Mouse (Mus musculus): Measurements from ENCODE around the gene Stx4a. TPM values are rescaled to one million over a fixed set of nuclear protein-coding genes. Genes with fewer than 3 reads are reported as not detected.
A peak's percentile ranks its signal among the peaks of the same experiment; 100 is the strongest.
"Not testable (repeated sequence)": the region's sequence is repeated elsewhere in the genome, so short reads cannot be mapped to it uniquely, and the experiment has no call there.

The Stx4a gene
- polyA plus RNA-seq, 3 experiments from 2014 or later = 38.1 to 69.3 (median 57.4) TPM

DNA sequence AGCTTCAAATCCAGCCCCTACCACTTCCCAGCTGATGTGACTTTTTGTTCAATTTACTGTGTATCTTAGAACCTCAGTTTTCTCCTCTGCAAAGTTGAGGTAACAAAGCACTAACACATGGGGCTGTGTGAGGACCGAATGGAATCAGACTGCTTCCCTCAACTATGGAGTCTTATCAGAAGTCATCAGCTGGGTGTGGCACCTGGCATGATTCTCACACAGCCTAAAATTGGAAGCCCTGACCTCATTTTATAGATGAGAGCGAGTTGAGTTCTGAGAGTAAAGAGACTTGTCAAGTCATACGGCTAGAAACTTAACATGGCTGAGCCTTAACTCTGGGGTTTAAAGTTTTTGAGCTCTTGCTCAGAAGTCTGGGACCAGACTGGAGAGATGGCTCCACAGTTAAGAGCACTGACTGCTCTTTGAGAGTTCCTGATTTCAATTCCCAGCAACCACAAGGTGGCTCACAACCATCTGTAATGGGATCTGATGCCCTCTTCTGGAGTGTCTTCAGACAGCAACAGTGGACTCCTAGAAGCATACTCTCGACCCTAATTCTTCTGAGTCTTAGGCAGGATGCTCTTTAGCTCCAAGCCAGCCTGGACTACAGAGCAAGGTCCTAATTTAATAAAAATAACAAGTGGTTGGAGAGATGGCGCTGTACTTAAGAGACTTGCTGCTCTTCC is 46.2 kb downstream of the Stx4a start:
- ATAC-seq = no peak

DNA sequence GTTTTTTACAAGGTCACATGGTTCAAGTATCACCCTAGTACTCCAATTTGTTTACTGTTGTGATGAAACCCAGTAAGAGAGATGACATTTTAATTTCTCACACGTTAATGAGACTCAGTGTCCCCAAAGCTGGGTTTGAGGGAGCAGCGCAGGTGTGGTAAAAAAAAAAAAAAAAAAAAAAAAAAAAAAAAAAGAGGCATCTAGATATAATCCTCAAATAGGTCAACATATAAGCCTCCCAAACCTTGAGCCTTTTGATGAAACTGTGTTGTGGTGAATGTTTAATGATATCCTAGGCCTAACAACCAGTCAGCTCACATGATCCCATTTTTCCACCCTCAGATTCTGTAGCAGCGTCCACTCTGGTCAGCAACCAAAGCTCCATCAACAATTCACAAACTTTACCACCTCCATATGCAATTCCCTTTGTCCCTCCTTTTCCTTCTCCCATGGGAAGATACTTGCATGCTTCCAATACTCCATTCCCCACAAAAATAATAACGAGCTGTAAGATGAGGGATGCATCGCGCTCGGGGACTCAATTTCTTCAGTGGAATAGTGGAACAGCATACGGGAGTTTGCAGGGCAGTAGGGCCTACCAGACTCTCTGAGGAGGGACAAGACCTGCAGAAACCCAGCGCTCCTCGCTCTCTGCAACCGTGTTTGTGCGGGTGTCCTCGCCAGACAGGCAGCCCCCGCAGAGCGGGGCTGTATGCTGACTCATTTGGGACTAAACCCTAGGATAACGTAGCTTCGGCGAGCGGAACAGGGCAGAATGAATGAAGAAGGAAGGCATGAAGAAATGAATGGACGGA is 50.9 kb downstream of the Stx4a start:
- peak; percentile 26 for ATAC-seq

DNA sequence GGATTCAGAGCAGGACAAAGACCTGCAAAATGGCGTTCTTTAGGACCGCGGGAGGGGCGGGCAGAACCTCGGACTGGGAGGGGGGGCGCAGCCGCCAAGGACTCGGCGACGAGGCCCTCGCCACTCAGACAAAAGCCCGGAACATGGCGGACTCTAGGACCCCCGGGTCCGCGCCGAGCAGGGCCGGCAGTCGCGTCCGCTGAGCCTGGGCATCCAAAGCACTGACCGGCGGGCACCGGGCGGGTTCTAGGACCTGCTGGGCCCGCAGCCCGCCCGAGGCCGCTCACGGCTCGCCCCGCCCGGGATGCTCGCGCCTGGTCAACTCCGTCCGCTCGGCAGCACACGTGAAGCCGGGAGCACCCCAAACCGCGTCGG is 51.5 kb downstream of the Stx4a start:
- ATAC-seq = peak; percentile 67

DNA sequence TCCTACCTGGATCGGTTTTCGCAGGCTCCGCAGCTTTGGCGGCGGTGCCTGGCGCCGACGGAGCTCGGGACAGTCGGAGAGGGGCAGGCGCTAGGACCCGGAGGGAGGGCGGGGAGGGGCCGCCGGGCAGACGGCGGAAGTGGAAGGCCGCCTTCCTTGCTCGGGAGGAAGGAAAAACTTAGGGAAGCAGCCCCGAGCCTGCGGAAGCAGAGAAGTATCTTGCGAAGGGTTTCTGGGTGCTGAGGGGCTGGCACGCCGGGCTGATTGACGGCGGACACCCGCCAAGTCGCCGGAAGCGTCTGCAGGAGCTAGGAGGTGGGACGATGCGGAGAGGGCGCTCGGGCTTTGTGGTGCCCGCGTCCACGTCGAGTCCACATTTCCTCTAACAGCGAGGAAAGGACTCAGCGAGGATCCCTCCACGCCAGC is 52.0 kb downstream of the Stx4a start, which contains the start of gene Zfp646:
Gene Zfp646 (plus strand): TSS at position 181 of the 426 bp plus-strand sequence.
- peak; percentile 44 for ATAC-seq

GRCm38 (mm10) chr7:127876467-127877348 is 52.6 kb downstream of the Stx4a start, which contains the start of gene Zfp668:
TSS of gene Zfp668 (minus strand) at chr7:127876828.
- ATAC-seq = peak; percentile 36

DNA sequence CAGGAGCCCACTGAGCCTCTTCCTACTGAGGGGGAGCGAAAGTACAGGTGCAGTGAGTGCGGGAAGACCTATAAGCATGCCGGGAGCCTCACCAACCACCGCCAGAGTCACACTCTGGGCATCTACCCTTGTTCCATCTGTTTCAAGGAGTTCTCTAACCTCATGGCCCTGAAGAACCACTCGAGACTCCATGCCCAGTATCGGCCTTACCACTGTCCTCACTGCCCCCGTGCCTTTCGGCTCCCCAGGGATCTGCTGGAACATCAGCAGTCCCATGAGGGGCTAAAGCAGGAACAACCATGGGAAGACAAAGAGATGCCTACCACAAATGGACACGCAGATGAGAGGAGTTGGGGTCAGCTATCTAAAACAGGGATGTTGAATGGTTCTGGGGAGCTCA is 55.2 kb downstream of the Stx4a start:
- no peak for ATAC-seq

DNA sequence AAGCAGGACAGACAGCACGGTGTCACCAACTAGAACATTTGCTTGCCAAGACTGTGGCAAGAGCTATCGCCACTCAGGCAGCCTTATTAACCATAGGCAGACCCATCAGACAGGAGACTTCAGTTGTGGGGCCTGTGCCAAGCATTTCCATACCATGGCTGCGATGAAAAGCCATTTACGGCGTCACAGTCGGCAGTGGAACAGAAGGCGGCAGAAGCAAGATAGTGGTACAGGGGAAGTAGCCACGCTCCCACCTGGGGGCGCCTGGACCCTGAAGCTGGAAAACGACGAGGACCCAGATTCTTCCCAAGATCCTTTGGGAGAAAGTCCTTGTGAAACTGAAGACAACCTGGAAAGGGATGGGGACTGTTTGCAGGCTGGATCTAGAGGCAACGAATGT is 56.3 kb downstream of the Stx4a start:
- no peak for ATAC-seq

DNA sequence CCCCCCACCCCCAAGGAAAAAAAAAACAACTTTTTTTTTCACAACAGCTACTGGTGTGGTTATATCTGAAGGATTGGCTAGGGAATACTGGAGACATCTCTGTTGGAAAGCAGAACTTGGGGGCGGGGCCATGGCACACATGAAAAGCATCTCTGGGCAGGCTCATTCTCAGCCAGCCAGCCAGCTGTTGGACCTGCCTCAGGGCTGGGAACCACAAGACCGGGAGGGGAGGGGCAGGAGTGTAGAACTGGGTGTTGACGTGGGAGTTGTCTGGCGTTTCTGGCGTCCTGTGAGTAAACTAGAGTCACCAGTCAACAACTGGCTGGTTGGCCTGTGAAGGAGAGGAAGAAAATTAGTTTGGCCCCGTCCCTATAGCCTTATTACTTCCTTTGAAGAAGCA is 61.9 kb downstream of the Stx4a start:
- no peak for ATAC-seq

GRCm38 (mm10) chr7:127886551-127886950 is 62.5 kb downstream of the Stx4a start:
- no peak for ATAC-seq

GRCm38 (mm10) chr7:127887191-127887590 is 63.1 kb downstream of the Stx4a start:
- ATAC-seq = no peak

DNA sequence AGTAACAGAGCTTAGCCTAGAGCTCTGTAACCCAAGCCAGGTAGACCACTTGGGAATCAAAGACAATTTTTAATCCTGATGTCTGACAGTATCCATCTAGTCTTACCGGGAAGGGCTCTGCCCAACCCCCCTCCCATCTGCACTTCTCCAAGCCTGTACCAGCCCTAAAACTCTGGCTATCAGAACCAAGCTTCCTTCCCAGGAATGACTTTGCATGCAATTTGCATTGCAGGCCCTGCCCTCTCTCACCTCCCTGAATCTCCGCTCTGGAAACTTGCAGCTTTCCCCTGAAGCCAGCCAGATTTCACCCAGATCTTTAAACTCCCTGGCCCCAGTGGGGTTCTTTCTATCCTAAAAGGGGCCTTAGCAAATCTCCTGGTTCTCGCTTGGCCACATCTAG is 63.7 kb downstream of the Stx4a start:
- ATAC-seq = no peak

DNA sequence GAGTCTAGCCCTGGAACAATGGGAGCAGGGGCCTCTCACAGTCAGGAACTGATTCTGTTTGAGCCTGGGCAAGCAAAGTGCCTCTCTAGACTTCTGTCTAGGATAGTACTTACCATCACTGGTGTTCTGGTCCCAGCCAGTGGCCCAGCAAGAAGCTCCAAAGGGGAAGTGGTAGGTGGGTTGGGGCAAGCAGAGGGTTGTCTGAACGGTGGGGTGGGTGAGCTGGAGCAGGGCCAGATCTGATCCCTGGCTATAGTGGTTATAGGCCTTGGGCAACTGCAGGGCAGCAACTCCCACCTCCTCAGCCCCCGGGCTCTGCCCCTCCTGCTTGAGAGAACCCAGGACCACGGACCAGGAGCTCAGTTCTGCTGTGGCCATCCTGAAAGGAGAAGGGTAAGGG is 64.7 kb downstream of the Stx4a start:
- no peak for ATAC-seq

DNA sequence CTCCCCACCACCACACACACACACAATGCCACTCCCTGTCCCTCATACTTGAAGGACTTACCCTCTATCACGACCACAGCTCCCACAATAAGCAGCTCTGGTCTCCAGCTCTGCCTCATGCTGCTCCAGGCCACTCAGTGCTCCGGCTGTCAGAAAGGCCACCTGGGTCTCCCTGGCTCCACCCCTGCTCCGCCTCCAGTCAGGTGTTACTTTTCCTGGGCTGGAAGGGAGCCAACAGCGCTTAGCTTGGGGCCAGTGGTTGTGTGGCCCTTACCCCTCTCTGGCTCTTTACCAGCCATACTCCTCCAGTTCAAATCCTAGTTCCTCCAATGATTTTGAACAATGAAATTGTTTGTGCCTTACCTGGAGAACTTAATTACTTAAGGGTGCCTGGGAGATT is 66.7 kb downstream of the Stx4a start, which contains the start of gene Prss53:
Gene Prss53 (minus strand): TSS at position 173 of the 400 bp plus-strand sequence.
- ATAC-seq = no peak

DNA sequence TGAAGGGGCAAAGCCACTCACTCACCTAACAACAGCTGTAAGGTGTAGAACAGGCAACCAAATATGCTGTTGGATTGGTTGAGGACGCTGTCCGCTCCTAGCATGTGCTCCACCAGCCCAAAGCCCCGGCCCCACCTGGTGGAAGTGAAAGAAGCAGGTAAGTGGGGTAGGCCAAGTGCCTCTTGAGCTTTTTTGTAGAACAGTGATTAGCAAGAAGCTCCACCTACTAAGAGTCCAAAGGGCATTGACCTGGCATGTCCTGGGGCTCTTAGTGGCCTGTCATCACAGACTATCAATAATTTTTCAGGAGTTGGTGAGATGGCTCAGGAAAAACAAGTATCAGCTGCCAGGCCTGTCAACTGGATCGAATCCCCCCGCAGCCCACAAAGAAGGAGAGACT is 70.4 kb downstream of the Stx4a start:
- no peak for ATAC-seq

DNA sequence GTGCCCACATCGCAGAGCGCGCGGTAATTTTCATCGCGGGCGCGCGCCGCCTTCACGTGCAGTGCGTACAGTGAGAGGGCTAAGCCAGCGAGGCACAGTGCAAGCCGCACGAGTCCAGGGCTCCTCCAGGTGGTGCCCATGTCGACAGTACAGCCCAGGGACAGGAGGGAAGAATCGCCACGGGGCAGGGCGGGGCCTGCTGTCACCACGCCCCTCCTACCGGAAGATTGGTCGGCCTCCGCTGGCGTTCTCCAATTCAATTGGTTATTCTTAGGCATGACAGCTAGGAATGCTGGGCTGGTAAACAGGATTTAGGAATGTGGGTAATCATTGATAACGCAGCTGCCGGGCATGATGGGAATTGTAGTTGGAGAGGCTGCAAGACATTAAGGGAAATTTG is 71.3 kb downstream of the Stx4a start, which contains the start of the genes Gm21974 and Vkorc1:
Gene Gm21974 (minus strand): TSS at position 13 of the 400 bp plus-strand sequence.
Gene Vkorc1 (minus strand): TSS at position 176 of the 400 bp plus-strand sequence.
- ATAC-seq = peak; percentile 88

DNA sequence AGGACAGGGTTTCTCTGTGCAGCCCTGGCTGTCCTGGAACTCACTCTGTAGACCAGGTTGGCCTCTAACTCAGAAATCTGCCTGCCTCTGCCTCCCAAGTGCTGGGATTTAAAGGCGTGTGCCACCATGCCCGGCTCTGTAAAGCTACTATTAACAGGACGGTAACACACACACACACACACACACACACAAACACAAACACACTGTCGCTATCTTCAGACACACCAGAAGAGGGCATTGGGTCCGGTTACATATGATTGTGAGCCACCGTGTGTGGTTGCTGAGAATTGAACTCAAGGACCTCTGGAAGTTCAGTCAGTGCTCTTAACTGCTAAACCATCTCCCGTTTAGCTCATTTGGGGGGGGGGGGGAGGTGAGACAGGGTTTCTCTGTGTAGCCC is 71.8 kb downstream of the Stx4a start:
- ATAC-seq = not testable (repeated sequence)

GRCm38 (mm10) chr7:127896384-127896783 is 72.3 kb downstream of the Stx4a start:
- ATAC-seq = peak; percentile 35

DNA sequence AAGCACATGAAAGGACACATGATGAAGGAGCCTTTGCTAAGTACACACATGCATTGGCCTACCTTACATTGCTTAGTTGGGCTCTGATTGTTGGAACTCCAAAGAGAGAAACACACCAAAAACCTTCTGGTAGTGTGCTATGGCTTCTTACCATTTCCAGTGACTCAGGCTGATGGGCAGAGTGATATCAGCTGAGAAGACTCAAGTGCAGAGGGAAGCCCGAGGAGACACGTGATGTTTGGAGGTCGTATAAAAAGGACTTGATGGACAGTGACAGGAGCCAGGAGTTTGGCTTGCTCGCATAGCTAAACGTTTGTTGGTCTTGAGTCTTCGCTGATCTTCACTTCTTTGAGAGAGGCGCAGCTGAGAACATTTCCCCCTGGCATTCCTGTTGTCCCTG is 73.4 kb downstream of the Stx4a start:
- ATAC-seq = no peak

GRCm38 (mm10) chr7:127898179-127898956 is 74.3 kb downstream of the Stx4a start:
- ATAC-seq = no peak
